Mouse (Mus musculus) CH12.LX (cell line): ENCODE results near the gene Tmod1. TPM values are rescaled to one million over a fixed set of nuclear protein-coding genes. Genes with fewer than 3 reads are reported as not detected.

ENCODE experiments used
- DNase-seq: peaks from one replicate; pipeline ENCODE4 v3.0.0-alpha.2; 2013; ENCODE audit errors: extremely low read depth
- H3K27ac ChIP-seq: 2 replicates; pipeline ENCODE4 v1.5.1; 2012; ENCODE audit warnings: low read depth, mild to moderate bottlenecking, control low read depth, moderate library complexity; ENCODE audit not compliant: insufficient read depth
- H3K27me3 ChIP-seq: replicated peaks from 2 replicates; pipeline ENCODE3; 2012; ENCODE audit warnings: inconsistent platforms
- H3K36me3 ChIP-seq, 2 experiments: replicated peaks in 1 of 2; 2 replicates each; pipeline versions ENCODE3 to v1.6.1; 2012; ENCODE audit warnings: inconsistent platforms in 1 of 2, low read length in 1 of 2, mild to moderate bottlenecking in 1 of 2, mixed read lengths in 1 of 2, moderate library complexity in 1 of 2; ENCODE audit not compliant: control insufficient read depth in 1 of 2, insufficient read depth in 1 of 2
- H3K4me1 ChIP-seq, 2 experiments: 2 replicates each; pipeline ENCODE4 v1.6.1; 2012; ENCODE audit warnings: inconsistent platforms in 1 of 2, moderate library complexity in 1 of 2; ENCODE audit not compliant: insufficient read depth in 2 of 2, control insufficient read depth in 1 of 2
- H3K4me2 ChIP-seq: 2 replicates; pipeline ENCODE4 v1.6.1; 2012; ENCODE audit warnings: low read depth, mild to moderate bottlenecking, control low read depth; ENCODE audit not compliant: poor library complexity, insufficient read depth, severe bottlenecking
- H3K4me3 ChIP-seq, 3 experiments: fragments of 150-350 bp in 1 of 3; sonication (generic) in 1 of 3; replicated peaks in 1 of 3; 2 replicates each; pipeline versions ENCODE3 to v1.5.1; 2011 to 2012; ENCODE audit warnings: low read depth in 2 of 3, low read length in 2 of 3, mild to moderate bottlenecking in 2 of 3, moderate library complexity in 2 of 3, control low read depth in 1 of 3, improper control_type of control experiment in 1 of 3, inconsistent platforms in 1 of 3, mixed read lengths in 1 of 3; ENCODE audit not compliant: poor library complexity in 1 of 3
- H3K79me2 ChIP-seq: replicated peaks from 2 replicates; pipeline ENCODE4 v1.6.1; 2012; ENCODE audit warnings: mild to moderate bottlenecking, moderate library complexity; ENCODE audit not compliant: control insufficient read depth, poor library complexity, insufficient read depth, severe bottlenecking; ENCODE audit errors: extremely low read depth
- H3K9ac ChIP-seq: 2 replicates; pipeline ENCODE4 v1.6.1; 2012; ENCODE audit warnings: low read depth, mild to moderate bottlenecking, control low read depth, moderate library complexity; ENCODE audit not compliant: insufficient read depth
- H3K9me3 ChIP-seq: replicated peaks from 2 replicates; pipeline ENCODE3; 2012; ENCODE audit warnings: low read length, inconsistent platforms, mixed read lengths
- BHLHE40 ChIP-seq: IDR thresholded peaks from 2 replicates; pipeline ENCODE4 v1.6.1; 2011; ENCODE audit warnings: mild to moderate bottlenecking, low read depth, low read length, improper control_type of control experiment
- CHD2 ChIP-seq: IDR thresholded peaks from 2 replicates; pipeline ENCODE4 v1.6.1; 2011; ENCODE audit warnings: low read length, improper control_type of control experiment
- CTCF ChIP-seq, 2 experiments: IDR thresholded peaks in 1 of 2; conservative IDR thresholded peaks in 1 of 2; 2 replicates each; pipeline ENCODE4 v1.5.1; 2011 to 2012; ENCODE audit warnings: low read depth in 2 of 2, low read length in 2 of 2, improper control_type of control experiment in 1 of 2, inconsistent platforms in 1 of 2, mild to moderate bottlenecking in 1 of 2, moderate library complexity in 1 of 2
- ETS1 ChIP-seq: conservative IDR thresholded peaks from 2 replicates; pipeline ENCODE4 v1.6.1; 2012; ENCODE audit warnings: low read depth, mild to moderate bottlenecking, inconsistent platforms, low read length, improper control_type of control experiment, moderate library complexity
- GABPA ChIP-seq: IDR thresholded peaks from 2 replicates; pipeline ENCODE4 v1.6.1; 2012; ENCODE audit warnings: low read depth, low read length, improper control_type of control experiment, inconsistent platforms; ENCODE audit not compliant: insufficient replicate concordance
- HCFC1 ChIP-seq: IDR thresholded peaks from 2 replicates; pipeline ENCODE4 v1.6.1; 2012; ENCODE audit warnings: low read depth, mild to moderate bottlenecking, inconsistent platforms, low read length, improper control_type of control experiment
- IRF4 ChIP-seq: IDR thresholded peaks from 2 replicates; pipeline ENCODE4 v1.6.1; 2014; ENCODE audit warnings: low read depth, mild to moderate bottlenecking, inconsistent platforms, low read length, improper control_type of control experiment
- JUN ChIP-seq: IDR thresholded peaks from 2 replicates; pipeline ENCODE4 v1.6.1; 2011; ENCODE audit warnings: low read depth, mild to moderate bottlenecking, low read length, improper control_type of control experiment, moderate library complexity; ENCODE audit not compliant: insufficient read depth
- MAFK ChIP-seq: IDR thresholded peaks from 2 replicates; pipeline ENCODE4 v1.6.1; 2011; ENCODE audit warnings: low read length, improper control_type of control experiment; ENCODE audit not compliant: insufficient replicate concordance
- MAX ChIP-seq: IDR thresholded peaks from 2 replicates; pipeline ENCODE4 v1.6.1; 2011; ENCODE audit warnings: low read length, improper control_type of control experiment
- MAZ ChIP-seq: IDR thresholded peaks from 2 replicates; pipeline ENCODE4 v1.6.1; 2012; ENCODE audit warnings: low read depth, mild to moderate bottlenecking, inconsistent platforms, low read length, improper control_type of control experiment, moderate library complexity
- MEF2A ChIP-seq: IDR thresholded peaks from 2 replicates; pipeline ENCODE4 v1.6.1; 2014; ENCODE audit warnings: low read depth, mild to moderate bottlenecking, inconsistent platforms, low read length, improper control_type of control experiment, borderline replicate concordance
- PAX5 ChIP-seq: IDR thresholded peaks from 2 replicates; pipeline ENCODE4 v1.6.1; 2012; ENCODE audit warnings: low read length, inconsistent platforms, mixed read lengths
- POLR2A ChIP-seq: IDR thresholded peaks from 2 replicates; pipeline ENCODE4 v1.6.1; 2011; ENCODE audit warnings: low read depth, mild to moderate bottlenecking, improper control_type of control experiment, low read length
- POLR2AphosphoS2 ChIP-seq: IDR thresholded peaks from 2 replicates; pipeline ENCODE4 v1.6.1; 2011; ENCODE audit warnings: low read depth, low read length, improper control_type of control experiment
- RAD21 ChIP-seq: IDR thresholded peaks from 2 replicates; pipeline ENCODE4 v1.6.1; 2011; ENCODE audit warnings: low read depth, mild to moderate bottlenecking, low read length, improper control_type of control experiment, moderate library complexity
- RCOR1 ChIP-seq: conservative IDR thresholded peaks from 2 replicates; pipeline ENCODE4 v1.6.1; 2012; ENCODE audit warnings: low read depth, mild to moderate bottlenecking, inconsistent platforms, low read length, improper control_type of control experiment
- SIN3A ChIP-seq: IDR thresholded peaks from 2 replicates; pipeline ENCODE4 v1.6.1; 2012; ENCODE audit warnings: low read length, improper control_type of control experiment, inconsistent platforms
- USF2 ChIP-seq: conservative IDR thresholded peaks from 2 replicates; pipeline ENCODE4 v1.6.1; 2011; ENCODE audit warnings: low read depth, low read length, improper control_type of control experiment
- ZKSCAN1 ChIP-seq: IDR thresholded peaks from 2 replicates; pipeline ENCODE4 v1.6.1; 2012; ENCODE audit warnings: low read depth, inconsistent platforms, low read length, improper control_type of control experiment, borderline replicate concordance
- ZMIZ1 ChIP-seq: IDR thresholded peaks from 2 replicates; pipeline ENCODE4 v1.6.1; 2012; ENCODE audit warnings: low read depth, mild to moderate bottlenecking, inconsistent platforms, low read length, improper control_type of control experiment
- dilution Hi-C: fragments of 300-500 bp; cut with MboI; formaldehyde crosslinking; loops from 2 replicates; pipeline ENCODE4 v1.14.3; 2020; ENCODE audit warnings: low sequenced_read_pairs; ENCODE audit not compliant: extremely low pct_unique_long_range_greater_than_20kb, extremely low pct_ligation_motif_present
- in situ Hi-C: fragments of 300-500 bp; cut with MboI; formaldehyde crosslinking; loops from 3 replicates; pipeline ENCODE4 v1.14.3; 2019; ENCODE audit warnings: low sequenced_read_pairs, low pct_ligation_motif_present, low pct_unique_long_range_greater_than_20kb, mixed read lengths
- polyA plus RNA-seq: library from polyadenylated mRNA; unstranded; fragments of >175 nt; gene quantifications from 2 replicates; pipeline ENCODE4 v1.2.1, GENCODE M21; 2012; ENCODE audit warnings: low read depth; ENCODE audit not compliant: insufficient read length
- total RNA-seq, 2 experiments: library from RNA; depleted of rRNA; stranded (reverse); fragments of 300-350 nt in 1 of 2; fragments of >200 nt in 1 of 2; gene quantifications; 2 replicates each; pipeline ENCODE4 v1.2.3; 2012 to 2014

Gene Tmod1
- total and polyA plus RNA-seq, 3 experiments: 0.93 to 3.1 (median 2.5) TPM

DNA sequence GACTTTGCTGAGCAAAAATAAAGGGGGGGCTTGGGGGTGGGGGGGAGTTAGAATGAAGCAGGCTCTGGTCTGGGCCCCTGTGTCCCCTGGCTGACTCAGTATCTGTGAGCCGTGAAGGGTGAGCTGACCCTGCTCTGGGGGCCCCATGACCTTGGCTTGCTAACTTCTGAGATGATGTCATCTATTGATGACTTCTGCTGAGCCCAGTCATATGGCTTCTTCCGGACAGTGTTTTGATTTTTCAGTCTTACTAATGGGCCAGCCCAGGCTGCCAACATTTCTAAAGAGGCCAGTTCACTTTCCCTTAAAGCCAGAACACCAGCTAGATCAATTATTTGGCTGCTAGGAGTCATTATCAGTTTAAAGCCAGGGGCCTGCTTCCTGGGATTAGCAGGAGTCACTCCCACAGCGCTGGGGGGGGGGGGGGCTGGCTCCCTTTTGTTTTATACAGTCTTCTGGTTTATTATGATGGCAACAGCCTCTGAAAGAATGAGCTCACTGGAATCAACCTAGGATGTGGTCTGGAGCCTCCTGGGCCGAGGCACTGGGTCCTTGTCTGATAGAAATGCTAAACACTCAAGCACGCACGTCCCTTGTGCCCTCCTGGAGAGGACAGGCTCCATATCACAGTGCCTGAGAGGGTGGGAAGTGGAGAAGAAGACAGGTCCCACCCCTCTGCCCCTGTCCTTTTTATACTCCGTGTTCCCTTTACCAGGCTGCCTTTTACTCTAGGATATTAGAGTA is 3.2 kb downstream of the Tmod1 start (continued):
- TF ChIP-seq RAD21: no peak
- no peak for TF ChIP-seq ZKSCAN1
- TF ChIP-seq CTCF (conservative IDR thresholded peaks at IDR 0.05 in 1 of 2, IDR thresholded peaks at IDR 0.05 in 1 of 2; ENCODE audit: low read depth in 2 of 2, low read length in 2 of 2): no peak
- TF ChIP-seq ZMIZ1: 0 out of 2 replicates have a peak, but pooled peaks have one; percentile 2
- TF ChIP-seq SIN3A: no peak
- no peak for TF ChIP-seq CHD2
- TF ChIP-seq JUN: peak; percentile 95
- peak; percentile 35; the same call in 1 of the 2 replicates for TF ChIP-seq POLR2A
- no peak for TF ChIP-seq PAX5
- no peak for TF ChIP-seq POLR2AphosphoS2
- peak; percentile 28; the same call in 1 of the 2 replicates for TF ChIP-seq MAFK
- TF ChIP-seq MAX: no peak
- TF ChIP-seq USF2: no peak
- TF ChIP-seq BHLHE40: peak; percentile 72
- TF ChIP-seq MEF2A: peak; percentile 91

DNA sequence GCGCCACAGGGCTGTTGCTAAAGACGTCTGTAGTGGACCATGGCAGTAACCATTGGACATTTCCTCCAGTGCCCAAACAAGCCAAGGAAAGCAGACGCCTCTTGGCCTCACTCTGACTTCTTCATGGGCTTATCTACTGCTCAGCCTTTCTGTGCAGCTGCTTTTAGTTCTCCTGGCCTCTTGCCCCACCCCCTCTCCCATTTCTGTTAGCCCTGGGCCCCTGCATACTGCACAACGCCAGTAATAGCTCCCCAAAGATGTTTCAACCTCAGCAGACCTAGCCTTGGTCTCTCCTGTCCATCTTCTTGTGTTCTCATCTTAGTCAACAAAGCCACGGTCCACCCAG is 3.7 kb downstream of the Tmod1 start:
- TF ChIP-seq ETS1: peak; percentile 27; the same call in 1 of the 2 replicates
- TF ChIP-seq RCOR1: no peak
- peak; percentile 36; the same call in 1 of the 2 replicates for TF ChIP-seq MEF2A
- no peak for TF ChIP-seq CTCF (conservative IDR thresholded peaks at IDR 0.05 in 1 of 2, IDR thresholded peaks at IDR 0.05 in 1 of 2; ENCODE audit: low read depth in 2 of 2, low read length in 2 of 2)
- TF ChIP-seq IRF4: peak; percentile 42; the same call in 1 of the 2 replicates
- TF ChIP-seq GABPA: no peak
- TF ChIP-seq MAZ: no peak
- no peak for TF ChIP-seq HCFC1
- TF ChIP-seq, all 38 proteins: peak for 3
- no peak for DNase-seq
- Histone ChIP-seq H3K4me3 (no peak overlapping the region), H3K9me3 (no peaks in the 10 kb centered on the region), H3K36me3 (no peaks in the 10 kb centered on the region), H3K79me2 (no peaks in the 10 kb centered on the region), H3K27ac (peak overlapping the region; percentile 25; the same call in 1 of the 2 replicates), H3K27me3 (peaks cover 27% of the 10 kb centered on the region), H3K4me1 (peaks cover 26 to 69% of the 10 kb centered on the region in 2 experiments), H3K9ac (no peak overlapping the region), H3K4me2 (peak overlapping the region; percentile 76)
- dilution Hi-C loops (no loop called here), in situ Hi-C loops (no loop called here)
